Mouse (Mus musculus) megakaryocyte, embryonic 14.5 days (primary cell): ENCODE data around the gene Krt5.
"Not testable (repeated sequence)": the region's sequence is repeated elsewhere in the genome, so short reads cannot be mapped to it uniquely, and the experiment has no call there.

Experiments used
- FLI1 ChIP-seq: IDR thresholded peaks from 2 replicates; pipeline ENCODE4 v1.6.1; 2012; ENCODE audit warnings: low read length, inconsistent platforms, mixed read lengths
- GATA1 ChIP-seq: IDR thresholded peaks from 3 replicates; pipeline ENCODE4 v1.6.1; 2012; ENCODE audit warnings: mixed read lengths, low read length, inconsistent platforms, borderline replicate concordance

- not testable (repeated sequence) for TF ChIP-seq FLI1, GATA1
These were observed 22.2 kb downstream of the Krt5 start for GRCm38 (mm10) chr15:101690460-101690859.
